Mouse (Mus musculus) R1 (cell line): ENCODE results near the gene Olfr231.
A peak's percentile ranks its signal among the peaks of the same experiment; 100 is the strongest.

Experiments
- DNase-seq: peaks from one replicate; pipeline ENCODE4 v3.0.0-alpha.2; 2018; ENCODE audit warnings: low read depth, low spot score

Gene Olfr231

DNA sequence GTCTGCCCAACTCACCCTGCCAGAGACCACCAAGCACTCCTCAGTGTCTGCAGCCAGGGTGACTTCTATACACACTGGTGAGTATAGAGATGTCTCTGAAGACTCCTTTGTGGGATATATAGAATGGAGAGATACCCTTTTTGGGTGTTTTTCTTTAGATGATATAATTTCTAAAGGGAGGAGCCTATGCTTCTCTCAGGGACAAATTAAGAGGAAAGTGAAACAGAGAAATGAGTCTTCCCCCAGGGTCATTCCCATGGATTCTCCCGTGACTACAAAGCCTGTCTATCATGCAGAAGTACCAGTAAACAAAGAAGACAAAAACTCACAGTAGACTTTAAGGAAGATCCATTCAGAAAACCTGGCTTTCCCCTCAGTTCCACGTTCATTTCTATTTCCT is at the start of gene Olfr231:
Gene Olfr231 (minus strand): TSS at position 101 of the 400 bp plus-strand sequence.
- DNase-seq, result no peak

DNA sequence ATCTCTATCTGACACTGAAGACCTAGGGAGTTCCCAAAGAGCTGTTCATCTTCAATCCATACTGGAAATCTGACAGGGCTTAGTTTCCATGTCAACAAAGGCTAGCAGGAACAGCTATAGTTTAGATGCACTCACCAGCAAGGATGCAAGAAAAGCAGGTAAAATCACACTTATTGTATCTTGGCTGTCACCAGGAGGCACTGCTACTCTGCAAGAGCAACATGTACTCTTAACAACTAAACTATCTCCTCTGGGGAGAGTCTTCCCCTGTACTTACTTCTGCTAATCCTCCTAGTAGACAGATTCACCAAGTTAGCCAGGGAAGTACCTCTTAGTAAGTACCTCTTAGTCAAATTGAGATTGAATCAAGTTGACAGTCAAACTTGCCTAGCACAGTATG is 48.1 kb upstream of the Olfr231 start:
- peak; percentile 67 for DNase-seq

DNA sequence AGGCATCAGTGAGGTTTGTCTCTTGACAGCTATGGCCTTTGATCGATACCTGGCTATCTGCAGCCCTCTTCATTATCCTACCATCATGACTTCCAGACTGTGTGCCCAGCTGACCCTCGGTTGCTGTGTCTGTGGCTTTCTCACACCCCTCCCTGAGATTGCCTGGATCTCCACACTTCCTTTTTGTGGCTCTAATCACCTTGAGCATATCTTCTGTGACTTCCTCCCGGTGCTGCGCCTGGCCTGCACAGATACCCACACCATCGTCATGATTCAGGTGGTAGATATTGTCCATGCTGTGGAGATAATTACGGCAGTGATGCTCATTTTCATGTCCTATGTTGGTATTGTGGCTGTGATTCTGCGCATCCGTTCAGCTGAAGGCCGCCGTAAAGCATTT is 38.1 kb upstream of the Olfr231 start:
- DNase-seq, result no peak

DNA sequence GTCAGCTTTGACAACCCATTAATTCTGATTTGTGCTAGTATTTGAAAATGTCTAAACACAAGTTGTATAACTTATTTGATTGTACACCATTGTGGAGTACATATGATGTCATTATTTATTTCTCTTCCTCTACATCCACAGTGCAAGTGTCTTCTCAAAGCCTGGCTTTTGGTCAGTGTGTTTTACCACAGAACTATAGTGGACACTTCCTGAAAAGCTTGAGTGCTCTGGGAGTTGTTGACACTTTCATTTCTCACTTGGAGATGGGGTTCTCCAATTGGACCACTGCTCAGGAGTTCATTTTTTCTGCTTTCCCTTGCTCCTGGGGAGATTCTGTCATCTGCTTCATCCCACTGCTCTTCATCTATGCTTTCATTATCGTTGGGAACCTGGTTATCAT is 37.5 kb upstream of the Olfr231 start:
- DNase-seq, result no peak

DNA sequence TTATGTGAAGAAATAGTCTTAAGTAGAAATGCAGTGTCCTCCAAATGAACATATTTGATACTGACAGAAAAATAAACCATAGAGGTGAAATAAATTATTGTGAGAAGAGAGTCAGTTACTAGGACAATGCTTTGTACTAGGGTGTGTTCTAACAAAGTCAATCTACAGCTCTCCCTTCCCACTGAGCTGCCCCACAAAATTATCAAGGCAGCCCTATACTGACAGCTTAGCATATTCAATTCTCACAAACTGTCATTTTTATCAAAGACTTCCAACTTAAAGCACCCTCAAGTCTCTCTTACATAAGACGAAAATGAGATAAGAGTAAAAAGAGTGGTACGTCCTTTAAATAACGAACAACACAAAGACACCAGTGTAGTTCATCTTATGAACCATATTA is 36.7 kb upstream of the Olfr231 start:
- no peak for DNase-seq

DNA sequence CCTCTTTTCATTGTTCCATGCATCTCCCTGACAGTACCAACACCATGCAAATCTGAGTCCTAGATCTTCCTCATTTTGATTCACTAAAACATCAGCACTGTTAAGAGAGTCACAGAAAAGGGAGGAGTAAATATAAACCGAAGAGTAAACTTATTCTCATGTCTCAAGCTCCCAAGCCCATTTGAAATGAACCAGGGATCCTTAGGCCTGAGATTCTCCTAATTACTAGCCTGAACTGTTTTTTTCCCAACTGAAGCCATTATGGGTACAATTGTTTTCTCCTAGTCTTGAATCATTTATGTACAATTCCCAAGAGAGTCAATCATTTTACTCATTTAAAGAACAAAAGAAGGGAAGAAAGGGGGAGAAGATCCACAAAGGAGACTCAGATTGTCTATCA is 34.4 kb upstream of the Olfr231 start, which contains the start of gene Olfr420:
Gene Olfr420 (plus strand): TSS at position 301 of the 400 bp plus-strand sequence.
- no peak for DNase-seq

DNA sequence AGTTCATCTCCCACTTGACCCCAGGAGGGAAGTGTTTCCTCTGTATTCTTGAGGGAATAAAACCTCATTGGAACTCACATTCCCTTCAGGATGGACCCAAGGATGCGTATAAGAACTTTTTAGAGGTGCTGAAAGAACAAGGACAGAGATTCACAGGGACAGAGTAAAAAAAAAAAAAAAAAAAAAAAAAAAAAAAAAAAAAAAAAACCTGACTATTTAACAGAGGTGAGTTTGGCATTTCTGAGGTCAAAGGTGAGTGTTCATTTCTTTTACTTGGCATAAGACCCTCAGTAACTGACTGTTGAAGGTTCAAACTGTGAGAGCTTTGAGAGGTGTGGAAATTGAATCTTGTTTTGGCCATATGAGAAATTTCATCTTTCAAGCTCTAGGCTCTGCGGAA is 28.3 kb upstream of the Olfr231 start:
- DNase-seq, result no peak

DNA sequence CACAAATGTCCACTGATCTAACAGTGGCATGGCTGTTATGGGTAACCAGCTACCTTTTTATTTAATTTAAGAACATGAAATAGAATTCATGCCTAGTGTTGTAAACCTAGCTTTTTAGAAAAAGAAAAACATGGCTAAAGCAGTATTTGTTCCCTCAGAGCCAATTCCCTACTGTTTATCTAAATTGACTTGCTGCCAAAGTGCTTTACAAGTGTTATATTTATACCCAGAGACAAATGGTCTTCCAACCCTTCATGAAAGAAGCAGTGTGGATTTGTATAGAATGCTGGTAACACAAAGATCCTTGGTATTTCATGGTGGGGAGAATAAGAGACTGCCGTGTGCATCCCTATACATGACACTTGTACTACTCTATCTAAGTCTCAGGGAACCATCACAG is 25.7 kb upstream of the Olfr231 start:
- DNase-seq, result no peak

DNA sequence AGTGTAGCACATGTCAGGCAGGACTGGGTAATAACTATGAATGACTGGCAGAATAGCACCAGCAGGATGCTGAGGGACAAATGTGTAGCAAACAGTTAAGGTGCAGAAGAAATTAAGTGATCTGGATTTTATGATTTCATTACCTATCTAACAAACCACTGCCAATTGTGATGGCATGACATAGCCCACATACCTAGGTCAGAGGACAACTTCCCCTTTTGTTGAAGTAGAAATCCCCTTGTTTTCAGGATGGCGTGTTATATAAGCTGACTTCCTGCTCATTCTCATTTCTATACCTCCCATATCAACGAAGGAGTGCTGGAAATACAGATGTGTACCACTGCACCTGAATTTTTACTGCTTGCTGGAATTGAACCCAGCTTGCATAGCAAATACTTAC is 20.4 kb upstream of the Olfr231 start:
- no peak for DNase-seq

DNA sequence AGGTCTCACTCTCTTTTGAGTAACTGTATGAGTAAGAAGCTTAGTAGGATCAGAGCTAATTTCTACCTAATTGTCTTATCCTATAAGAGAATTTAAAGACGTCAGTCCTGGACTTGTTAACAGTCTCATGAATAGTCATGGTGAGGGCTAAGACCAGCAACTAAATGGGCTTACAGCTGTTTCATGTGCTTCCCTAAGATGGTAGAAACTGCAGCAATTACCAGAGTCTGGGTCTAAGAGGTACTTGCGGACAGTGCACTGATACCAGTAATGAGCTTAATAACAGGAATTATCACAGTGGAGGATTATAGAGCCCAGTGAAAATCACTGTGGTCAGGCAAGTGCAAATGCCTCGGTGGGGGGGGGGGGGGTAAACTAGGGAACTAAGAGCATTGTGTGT is 11.0 kb upstream of the Olfr231 start:
- DNase-seq, result no peak

DNA sequence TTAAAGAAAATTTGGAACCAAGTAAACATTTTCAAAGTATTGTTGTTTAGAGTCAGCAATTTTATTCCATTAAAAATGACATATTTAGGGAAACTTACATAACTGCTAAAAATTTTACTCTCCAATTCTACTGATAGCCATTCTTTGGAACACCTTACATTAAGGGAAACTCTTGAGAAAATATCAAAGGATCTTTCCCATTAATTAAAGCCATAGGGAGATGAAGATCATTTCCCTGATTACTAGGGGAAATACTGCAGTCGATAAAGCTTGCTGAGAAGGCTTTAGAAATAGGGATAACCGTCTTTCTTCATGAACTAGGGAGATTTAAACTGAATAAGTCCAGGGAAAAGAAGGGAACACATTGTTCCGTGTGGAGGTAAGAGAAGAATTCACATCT is 10.3 kb upstream of the Olfr231 start, which contains the start of gene Olfr424:
Gene Olfr424 (plus strand): TSS at position 301 of the 400 bp plus-strand sequence.
- no peak for DNase-seq

DNA sequence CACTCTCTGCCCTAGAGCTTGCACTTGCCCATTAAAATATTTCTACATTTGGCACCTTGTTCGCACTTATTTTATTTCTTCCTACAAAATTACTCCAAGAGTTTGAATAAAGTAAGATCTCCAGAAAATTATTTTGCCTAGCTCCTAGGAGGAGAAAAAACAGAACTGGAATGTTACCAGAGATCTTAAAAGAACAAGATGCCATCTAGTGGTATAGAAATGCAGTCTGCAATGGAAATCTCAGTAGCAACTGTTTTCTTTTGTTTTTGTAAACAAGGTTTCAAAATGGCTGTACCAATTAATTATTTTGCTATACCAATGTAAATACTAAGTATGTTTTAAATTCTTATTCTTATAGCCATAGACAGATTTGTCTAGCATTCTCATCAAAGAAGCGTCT is 17.2 kb downstream of the Olfr231 start:
- DNase-seq, result no peak

DNA sequence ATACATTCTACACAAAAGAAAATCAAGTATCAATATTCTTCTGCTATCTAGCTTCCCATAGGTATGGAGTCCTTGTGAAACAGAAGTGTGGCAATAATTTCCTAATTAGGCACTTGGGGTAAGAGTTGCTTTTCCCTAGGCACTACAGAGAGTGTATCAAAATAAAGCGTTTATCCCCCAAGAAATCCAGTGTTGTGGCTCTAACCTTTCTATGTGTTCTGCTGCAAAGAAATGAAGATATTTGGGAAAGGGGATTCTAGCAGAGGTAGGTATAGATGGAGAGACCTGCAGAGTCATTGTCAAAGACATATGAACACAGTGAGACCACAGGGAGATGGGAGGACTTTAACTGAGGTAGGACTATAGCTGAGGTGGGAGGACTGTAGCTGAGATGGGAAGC is 24.4 kb downstream of the Olfr231 start, which contains the start of gene Olfr427:
Gene Olfr427 (plus strand): TSS at position 301 of the 400 bp plus-strand sequence.
- DNase-seq, result no peak

DNA sequence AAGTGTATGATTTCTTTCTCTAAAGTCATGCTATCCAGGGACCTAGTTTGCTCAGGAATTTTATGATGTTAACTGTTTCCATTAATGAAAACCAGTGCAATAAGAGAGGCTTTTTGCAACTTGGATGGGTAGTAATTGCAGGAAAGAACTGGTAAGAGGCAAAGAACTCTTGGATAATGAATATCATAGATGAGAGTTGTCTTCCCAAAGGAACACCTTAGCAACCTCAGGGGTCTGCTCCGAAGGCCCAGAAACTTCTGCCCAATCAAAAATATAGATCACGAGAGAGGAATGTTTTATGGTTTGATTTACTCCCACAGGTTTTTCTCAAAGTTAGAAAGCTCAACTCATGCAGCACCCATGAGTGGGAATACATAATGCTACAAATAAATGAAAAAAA is 36.9 kb downstream of the Olfr231 start, which contains the start of gene Olfr429:
Gene Olfr429 (plus strand): TSS at position 301 of the 400 bp plus-strand sequence.
- no peak for DNase-seq

DNA sequence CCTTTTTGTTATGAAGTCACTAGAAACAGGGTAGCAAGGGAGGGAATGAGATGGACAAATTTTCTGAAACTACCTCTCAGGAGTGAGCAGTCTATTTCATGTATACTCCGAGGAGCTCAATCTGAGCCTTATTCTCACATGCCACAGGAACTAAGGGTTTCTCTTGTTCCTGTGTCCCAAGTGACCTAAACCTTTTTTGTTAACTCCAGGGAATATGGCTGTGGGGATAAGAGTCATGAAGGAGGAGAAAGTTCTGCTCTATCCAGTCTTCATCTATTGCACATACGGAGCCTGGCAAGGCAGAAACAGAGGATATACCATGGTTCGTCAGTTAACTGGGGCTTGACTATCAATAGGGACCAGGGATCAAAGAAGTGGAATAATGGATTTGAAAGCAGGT is 54.7 kb downstream of the Olfr231 start, which contains the start of gene Olfr430:
Gene Olfr430 (plus strand): TSS at position 301 of the 400 bp plus-strand sequence.
- DNase-seq, result no peak
